Mouse (Mus musculus) cortical plate, adult 2 months (tissue): ENCODE results near the gene Lmna.

ENCODE experiments used
- CTCF ChIP-seq: fragments of 200-500 bp; IDR thresholded peaks from 2 replicates; pipeline ENCODE4 v1.5.1; 2011; ENCODE audit warnings: mild to moderate bottlenecking, control low read depth, low read length; ENCODE audit not compliant: insufficient read depth; ENCODE audit errors: extremely low read depth
- POLR2A ChIP-seq: fragments of 200-500 bp; IDR thresholded peaks from 2 replicates; pipeline ENCODE4 v1.6.1; 2011; ENCODE audit warnings: mild to moderate bottlenecking, low read length, control low read depth; ENCODE audit not compliant: insufficient read depth; ENCODE audit errors: extremely low read depth

DNA sequence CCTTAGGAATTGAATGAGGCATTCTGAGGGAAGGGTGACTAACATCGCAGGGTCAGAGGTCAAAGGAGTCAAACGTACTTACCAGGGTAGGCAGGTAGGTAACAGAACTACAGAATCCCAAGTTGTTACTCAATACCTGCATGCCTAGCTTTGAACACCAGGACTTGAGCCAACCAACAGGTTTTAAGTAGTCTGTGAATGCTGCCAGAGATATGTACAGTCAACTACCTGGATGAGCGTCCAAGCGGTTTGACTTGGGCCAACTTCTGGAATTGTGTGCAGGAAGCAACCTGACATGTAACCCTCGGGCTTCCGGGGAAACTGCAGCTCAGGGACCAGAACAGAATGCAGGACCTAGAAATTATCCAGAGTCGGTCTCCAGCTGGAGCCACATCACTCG, 13.3 kb upstream of the Lmna start:
- no peak for TF ChIP-seq CTCF
- TF ChIP-seq POLR2A, result no peak
